Mouse (Mus musculus) lung, postnatal 0 days (tissue): ENCODE results near the gene Majin.

Experiments used
- CTCF ChIP-seq: IDR thresholded peaks from 2 replicates; pipeline ENCODE4 v1.5.1; 2016; ENCODE audit warnings: antibody characterized with exemption, mild to moderate bottlenecking
- EP300 ChIP-seq: IDR thresholded peaks from 2 replicates; pipeline ENCODE4 v1.6.1; 2016; ENCODE audit warnings: antibody characterized with exemption, mild to moderate bottlenecking, control low read depth

GRCm38 (mm10) chr19:6139701-6140100 lies 44.5 kb upstream of the Majin start:
- no peak for TF ChIP-seq CTCF
- TF ChIP-seq EP300, result no peak
